Mouse (Mus musculus): Measurements from ENCODE around the gene Sapcd1.

DNA sequence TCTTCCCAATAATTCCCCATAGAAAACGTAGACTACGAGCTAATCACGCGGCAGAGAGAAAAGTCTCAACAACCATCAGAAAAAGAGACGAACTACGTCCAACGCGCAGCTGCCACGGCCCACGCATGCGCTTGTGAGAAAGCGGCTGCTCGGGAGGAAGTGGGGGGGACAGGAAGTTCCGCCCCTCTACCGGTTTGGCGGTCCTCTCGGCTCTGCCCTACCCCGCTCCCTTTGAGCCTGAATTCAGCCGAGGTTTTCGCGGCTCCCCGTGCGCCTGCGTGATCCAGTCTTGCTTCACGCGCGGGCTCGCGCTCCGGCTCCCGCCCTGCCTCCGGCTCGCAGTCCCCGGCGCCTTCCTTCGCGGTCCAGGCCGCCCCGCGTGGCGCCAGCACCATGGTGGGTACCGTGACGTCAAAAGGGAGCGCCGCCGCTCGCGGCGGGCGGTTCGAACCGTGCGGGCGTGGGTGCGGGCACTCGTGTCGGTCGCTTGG lies 46.1 kb downstream of the Sapcd1 start, which contains the start of gene Lsm2:
- no peak for TF ChIP-seq CTCF (IDR thresholded peaks at IDR 0.05; ENCODE audit: low read depth)
- no peak for TF ChIP-seq EP300 (IDR thresholded peaks at IDR 0.05; ENCODE audit: low read depth)
